Mouse (Mus musculus) forebrain, embryonic 14.5 days (tissue): Measurements from ENCODE around the gene Mef2d. TPM values are rescaled to one million over a fixed set of nuclear protein-coding genes. Genes with fewer than 3 reads are reported as not detected.
"Not testable (repeated sequence)": the region's sequence is repeated elsewhere in the genome, so short reads cannot be mapped to it uniquely, and the experiment has no call there.

ENCODE experiments used
- ATAC-seq: fragments of 200-750 bp; cut with Nextera tagmentation; 2 replicates; pipeline ENCODE4 v1.8.0; 2017; ENCODE audit warnings: mild to moderate bottlenecking, moderate library complexity
- DNase-seq: peaks from one replicate; pipeline ENCODE4 v3.0.0-alpha.2; 2015; ENCODE audit warnings: low spot score
- H3K27ac ChIP-seq: fragments of 300-500 bp; sonication (generic); 2 replicates; pipeline ENCODE4 v1.5.1; 2014; ENCODE audit warnings: low read depth, mild to moderate bottlenecking, control low read depth, low read length, moderate library complexity
- H3K27me3 ChIP-seq: fragments of 300-500 bp; sonication (generic); replicated peaks from 2 replicates; pipeline ENCODE4 v1.6.1; 2014; ENCODE audit warnings: low read length, control low read depth, mixed read lengths; ENCODE audit not compliant: control insufficient read depth, insufficient read depth
- H3K36me3 ChIP-seq: fragments of 300-500 bp; sonication (generic); 2 replicates; pipeline ENCODE4 v1.6.1; 2014; ENCODE audit warnings: low read length, control low read depth; ENCODE audit not compliant: control insufficient read depth, insufficient read depth
- H3K4me1 ChIP-seq: fragments of 300-500 bp; sonication (generic); 2 replicates; pipeline ENCODE4 v1.6.1; 2014; ENCODE audit warnings: antibody characterized with exemption, low read length, control low read depth; ENCODE audit not compliant: control insufficient read depth, insufficient read depth
- H3K4me2 ChIP-seq: fragments of 300-500 bp; sonication (generic); 2 replicates; pipeline ENCODE4 v1.6.1; 2014; ENCODE audit warnings: mild to moderate bottlenecking, control low read depth, low read length
- H3K4me3 ChIP-seq: fragments of 300-500 bp; sonication (generic); 2 replicates; pipeline ENCODE4 v1.5.1; 2014; ENCODE audit warnings: low read depth, low read length, control low read depth
- H3K9ac ChIP-seq: fragments of 300-500 bp; sonication (generic); 2 replicates; pipeline ENCODE4 v1.6.1; 2014; ENCODE audit warnings: mild to moderate bottlenecking, low read length, control low read depth, moderate library complexity
- H3K9me3 ChIP-seq: fragments of 300-500 bp; sonication (generic); replicated peaks from 2 replicates; pipeline ENCODE4 v1.6.1; 2016; ENCODE audit warnings: low read length, control low read depth, mixed read lengths; ENCODE audit not compliant: control insufficient read depth
- WGBS: fragments of 180-500 bp; shearing (Covaris S2); extraction: QIAGEN DNeasy Blood & Tissue Kit; methylation state at CpG from one replicate; pipeline ENCODE4 v1.1.7; 2014; 5-methylcytosine and 5-hydroxymethylcytosine counted together
- polyA plus RNA-seq: library from polyadenylated mRNA; unstranded; fragments of >200 nt; fragmentation: Nextera tagmentation; extraction: Ambion mirVana; gene quantifications from 2 replicates; pipeline ENCODE4 v1.2.1, GENCODE M21; 2014

The Mef2d gene
- polyA plus RNA-seq, 1 experiment from 2014 or later = 17.3 TPM

DNA sequence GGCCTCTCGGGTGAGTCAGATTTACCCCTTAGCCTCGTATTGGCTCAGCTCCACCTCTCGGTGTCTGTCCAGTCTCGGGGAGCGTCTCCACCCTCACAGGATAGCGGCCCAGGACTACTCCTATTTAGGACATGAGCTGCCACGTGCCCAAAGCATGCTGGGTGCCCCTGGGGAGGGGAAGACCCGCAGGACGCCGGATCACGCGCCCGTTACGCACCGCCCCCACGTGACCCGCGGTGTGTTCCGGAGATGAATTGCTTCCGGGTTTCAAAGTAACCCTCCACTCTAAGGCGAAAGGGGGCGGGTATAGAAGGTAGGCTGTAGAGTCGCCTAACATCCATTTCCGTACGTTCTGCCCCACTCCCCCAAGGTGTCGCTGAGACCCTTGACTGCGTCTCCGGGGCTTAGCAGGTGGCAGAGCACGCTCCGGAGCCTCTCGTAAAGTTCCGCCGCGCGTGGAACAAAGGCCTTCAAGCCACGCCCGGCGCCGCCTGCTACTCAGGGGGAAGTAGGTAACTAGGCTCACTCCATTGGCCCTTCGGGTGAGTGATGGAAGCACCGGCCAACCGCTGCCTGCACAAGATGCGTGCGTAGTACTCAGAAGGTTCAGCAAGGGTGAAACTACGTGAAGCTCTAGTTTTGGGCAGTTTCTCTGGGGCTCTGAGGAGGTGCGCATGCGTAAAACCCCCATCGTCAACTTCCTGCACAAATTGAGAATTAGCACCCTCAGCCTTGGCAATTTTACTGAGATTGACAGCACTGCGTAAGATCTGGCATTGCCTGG, 35.6 kb downstream of the Mef2d start:
- Histone ChIP-seq H3K9ac (peak overlapping the region; percentile 79), H3K36me3 (peaks cover 14% of the 10 kb centered on the region), H3K27me3 (no peaks in the 10 kb centered on the region), H3K4me3 (peak overlapping the region; percentile 46), H3K9me3 (no peaks in the 10 kb centered on the region), H3K4me2 (peak overlapping the region; percentile 73), H3K4me1 (peaks cover 4% of the 10 kb centered on the region; the same call in 1 of the 2 replicates), H3K27ac (peak overlapping the region; percentile 95)
- under 1% methylated on average over 49 of the region's 49 CpGs for WGBS
- ATAC-seq (peak; percentile 99), DNase-seq (peak; percentile 100)

DNA sequence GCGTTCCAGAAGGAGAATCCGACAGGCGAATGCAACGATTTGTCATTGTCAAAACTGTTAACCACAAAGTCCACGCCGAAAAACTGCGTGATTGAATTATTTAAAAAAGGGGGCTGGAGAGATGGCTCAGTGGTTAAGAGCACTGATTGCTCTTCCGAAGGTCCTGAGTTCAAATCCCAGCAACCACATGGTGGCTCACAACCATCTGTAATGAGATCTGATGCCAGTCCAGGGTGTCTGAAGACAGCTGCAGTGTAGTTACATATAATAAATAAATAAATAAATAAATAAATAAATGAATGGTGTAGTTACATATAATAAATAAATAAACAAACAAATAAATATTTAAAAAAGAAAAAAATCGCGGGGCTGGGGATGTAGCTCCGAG, 36.2 kb downstream of the Mef2d start:
- WGBS = 29% methylated on average over 11 of the region's 11 CpGs
- peak overlapping the region; percentile 60 for H3K27ac ChIP-seq
- peak overlapping the region; percentile 46 for H3K4me3 ChIP-seq
- peak; percentile 22; the same call in 1 of the 2 replicates for ATAC-seq
- peak overlapping the region; percentile 40; the same call in 1 of the 2 replicates for H3K9ac ChIP-seq
- not testable (repeated sequence) for H3K9me3 ChIP-seq, H3K4me1 ChIP-seq, H3K36me3 ChIP-seq, H3K27me3 ChIP-seq, DNase-seq
- peak overlapping the region; percentile 73 for H3K4me2 ChIP-seq

DNA sequence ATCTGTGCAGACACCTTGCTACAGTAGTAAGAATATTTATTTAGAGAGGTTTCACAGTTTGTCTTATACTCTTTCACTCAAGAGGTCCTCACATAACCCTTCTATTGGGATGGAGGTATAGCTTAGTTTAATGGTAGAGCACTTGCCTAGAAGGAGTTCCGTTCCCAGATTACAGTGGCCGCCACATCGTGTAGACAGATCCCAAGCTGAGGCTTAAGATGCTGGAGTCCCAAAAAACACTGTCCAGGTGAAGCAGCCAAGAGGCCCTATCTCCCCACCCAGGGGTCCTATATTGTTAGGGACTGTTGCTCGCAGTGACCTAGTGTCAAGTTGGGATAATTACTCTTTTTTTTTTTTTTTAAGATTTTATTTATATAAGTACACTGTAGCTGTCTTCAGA, 36.8 kb downstream of the Mef2d start:
- Histone ChIP-seq H3K9me3 (no peaks in the 10 kb centered on the region), H3K36me3 (peaks cover 3% of the 10 kb centered on the region; the same call in 1 of the 2 replicates), H3K27ac (no peak overlapping the region), H3K9ac (no peak overlapping the region), H3K4me2 (no peak overlapping the region), H3K27me3 (no peaks in the 10 kb centered on the region), H3K4me1 (peaks cover 4% of the 10 kb centered on the region; the same call in 1 of the 2 replicates), H3K4me3 (no peak overlapping the region)
- no peak for ATAC-seq
- WGBS = 87% methylated on average over 4 of the region's 4 CpGs
- DNase-seq = no peak

DNA sequence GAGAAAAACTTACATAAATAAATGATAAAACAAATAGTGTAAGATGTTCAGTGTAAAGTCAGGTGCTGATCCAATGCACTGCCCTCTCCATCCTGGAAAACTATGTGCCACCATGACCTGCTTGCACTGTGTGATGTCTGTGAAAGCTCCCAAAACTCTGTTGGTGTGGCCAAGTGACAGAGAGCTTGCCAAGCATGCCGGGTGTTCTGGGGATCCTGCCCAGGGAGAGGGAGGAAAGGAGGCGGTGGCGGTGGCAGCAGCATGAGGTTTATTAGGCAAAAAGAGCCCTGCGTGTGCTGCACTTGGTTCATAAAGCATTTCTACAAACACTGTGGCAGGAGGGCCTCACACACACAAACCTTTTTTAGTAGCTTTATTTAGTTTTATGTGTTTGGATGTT, 39.2 kb downstream of the Mef2d start:
- Histone ChIP-seq H3K27me3 (no peaks in the 10 kb centered on the region), H3K36me3 (no peaks in the 10 kb centered on the region), H3K27ac (no peak overlapping the region), H3K4me3 (no peak overlapping the region), H3K9me3 (no peaks in the 10 kb centered on the region), H3K9ac (no peak overlapping the region), H3K4me1 (peaks cover 4% of the 10 kb centered on the region; the same call in 1 of the 2 replicates), H3K4me2 (no peak overlapping the region)
- WGBS = 61% methylated on average over 4 of the region's 4 CpGs
- peak; percentile 28 for DNase-seq
- no peak for ATAC-seq

DNA sequence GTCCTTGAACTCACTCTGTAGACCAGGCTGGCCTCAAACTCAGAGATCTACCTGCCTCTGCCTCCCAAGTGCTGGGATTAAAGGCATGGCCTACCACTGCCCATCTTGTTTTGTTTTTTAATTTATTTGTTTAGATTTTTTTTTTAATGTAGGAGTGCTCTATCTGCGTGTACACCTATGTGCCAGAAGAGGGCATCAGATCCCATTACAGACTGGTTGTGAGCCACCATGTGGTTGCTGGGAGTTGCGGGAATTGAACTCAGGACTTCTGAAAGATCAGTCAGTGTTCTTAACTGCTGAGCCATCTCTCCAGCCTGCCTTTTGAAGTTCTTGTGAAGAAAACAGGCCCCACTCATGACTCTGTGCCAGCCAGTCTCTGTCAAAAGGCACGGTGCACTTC, 44.3 kb downstream of the Mef2d start:
- WGBS = 73% methylated on average over 3 of the region's 3 CpGs
- H3K27ac ChIP-seq = no peak overlapping the region
- H3K4me3 ChIP-seq = no peak overlapping the region
- no peaks in the 10 kb centered on the region for H3K36me3 ChIP-seq
- no peak for ATAC-seq
- no peak overlapping the region for H3K4me2 ChIP-seq
- no peaks in the 10 kb centered on the region for H3K4me1 ChIP-seq
- DNase-seq = no peak
- no peaks in the 10 kb centered on the region for H3K9me3 ChIP-seq
- H3K27me3 ChIP-seq = no peaks in the 10 kb centered on the region
- no peak overlapping the region for H3K9ac ChIP-seq

DNA sequence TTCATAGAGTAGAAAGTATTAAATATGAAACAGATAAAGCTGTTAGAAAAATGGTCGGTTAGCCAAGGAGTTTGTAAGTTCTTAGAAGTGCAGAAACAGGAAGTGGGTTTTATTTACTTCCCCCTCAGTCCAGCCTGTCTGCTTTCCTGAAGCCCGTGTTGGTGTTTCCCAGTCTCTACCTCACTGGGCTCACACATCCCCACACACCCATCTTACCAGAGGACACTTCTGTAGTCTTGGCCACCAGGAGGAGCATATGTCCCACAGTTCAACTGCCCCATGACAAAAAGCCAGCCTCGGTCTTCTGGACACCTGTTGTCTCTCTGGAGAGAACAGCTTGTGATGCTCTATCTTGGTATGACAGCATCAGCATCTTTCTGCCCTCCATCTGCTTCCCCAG, 49.0 kb downstream of the Mef2d start:
- no peaks in the 10 kb centered on the region for H3K9me3 ChIP-seq
- H3K4me3 ChIP-seq = no peak overlapping the region
- H3K36me3 ChIP-seq = no peaks in the 10 kb centered on the region
- H3K4me1 ChIP-seq = no peaks in the 10 kb centered on the region; the same call in 1 of the 2 replicates
- no peak for ATAC-seq
- no peak overlapping the region for H3K27ac ChIP-seq
- no peak overlapping the region for H3K4me2 ChIP-seq
- no peak overlapping the region for H3K9ac ChIP-seq
- DNase-seq = peak; percentile 25
- no peaks in the 10 kb centered on the region for H3K27me3 ChIP-seq
- WGBS = 26% methylated on average over 3 of the region's 3 CpGs

DNA sequence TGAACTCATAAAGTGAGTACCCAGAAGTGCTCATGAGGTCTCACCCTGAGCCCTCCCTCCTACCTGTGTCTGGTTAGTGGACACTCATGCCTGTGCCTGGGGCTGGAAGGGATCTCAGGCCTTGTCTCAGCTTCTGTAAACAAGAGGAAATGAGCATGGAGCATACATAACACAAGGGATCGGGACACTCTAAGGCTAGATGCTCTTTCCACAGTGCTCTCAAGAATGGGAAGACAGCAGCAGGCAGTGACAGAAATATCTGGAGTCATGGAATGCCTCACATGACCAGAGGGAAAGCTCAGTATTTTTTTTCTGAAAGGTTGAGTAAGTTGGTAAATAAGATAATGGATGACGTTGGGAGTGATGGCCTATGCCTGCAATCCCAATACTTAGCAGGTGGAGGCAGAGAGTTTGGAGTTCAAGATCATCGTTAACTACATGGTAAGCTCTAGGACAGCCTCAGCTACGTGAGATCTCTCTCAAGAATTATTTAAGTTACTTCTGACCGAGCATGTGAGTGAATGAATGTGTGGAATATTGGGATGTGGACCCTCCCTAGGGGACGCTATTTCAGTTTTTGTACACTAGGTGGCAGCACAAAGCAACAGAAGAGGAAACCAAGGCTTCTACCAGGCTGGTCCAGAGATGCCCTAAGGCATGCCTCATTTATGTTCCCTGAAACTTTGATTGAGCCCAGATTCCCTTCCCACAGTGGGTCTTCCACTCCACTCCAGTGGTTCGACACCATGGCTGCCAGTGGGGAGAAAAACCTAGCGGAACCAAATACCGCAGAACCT, 49.8 kb downstream of the Mef2d start:
- Histone ChIP-seq H3K4me2 (no peak overlapping the region), H3K27ac (no peak overlapping the region), H3K4me1 (no peaks in the 10 kb centered on the region; the same call in 1 of the 2 replicates), H3K27me3 (no peaks in the 10 kb centered on the region), H3K36me3 (no peaks in the 10 kb centered on the region), H3K9ac (no peak overlapping the region), H3K4me3 (no peak overlapping the region), H3K9me3 (no peaks in the 10 kb centered on the region)
- DNase-seq (peak; percentile 90), ATAC-seq (peak; percentile 84)
- WGBS = 24% methylated on average over 9 of the region's 9 CpGs

DNA sequence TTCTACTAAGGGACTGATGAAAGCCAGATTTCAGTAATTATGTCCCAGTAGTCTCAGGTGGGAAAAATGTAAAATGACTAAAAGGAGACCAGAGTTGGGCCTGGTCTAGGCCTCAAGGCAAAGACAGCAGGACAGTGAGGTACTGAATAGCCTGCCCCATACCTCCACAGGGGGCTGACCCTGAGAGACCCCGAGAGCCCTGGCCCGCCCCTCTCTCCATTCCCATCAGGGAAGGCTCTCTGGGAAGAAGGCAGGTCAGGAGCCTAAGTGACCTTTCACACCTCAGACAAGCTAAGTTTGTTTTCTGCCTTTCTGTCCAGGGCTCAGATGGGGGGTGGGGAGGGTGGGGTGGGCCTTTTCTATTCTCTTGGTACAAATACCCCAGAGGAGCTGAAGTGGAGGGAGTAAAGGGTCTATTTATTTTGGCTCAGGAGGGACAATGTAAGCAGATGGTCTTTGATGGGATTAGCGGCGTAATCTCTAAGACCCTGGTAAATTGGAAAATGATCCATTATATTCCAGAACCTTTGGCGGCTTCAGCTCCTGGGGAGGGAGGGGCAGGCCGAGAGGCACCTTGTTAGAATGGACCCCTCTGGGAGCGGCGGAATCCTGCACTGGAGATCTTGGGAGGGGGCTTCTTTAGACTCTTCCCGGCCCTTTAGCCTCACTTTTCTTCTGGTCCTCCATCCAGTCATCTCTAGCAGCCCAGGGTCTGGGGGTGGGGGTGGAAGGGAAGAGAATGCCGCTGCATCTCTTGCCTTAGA, 55.8 kb downstream of the Mef2d start:
- DNase-seq (peak; percentile 68), ATAC-seq (peak; percentile 27; the same call in 1 of the 2 replicates)
- peak overlapping the region; percentile 100 for H3K27ac ChIP-seq
- H3K27me3 ChIP-seq = no peaks in the 10 kb centered on the region
- H3K36me3 ChIP-seq = no peaks in the 10 kb centered on the region
- WGBS = 6% methylated on average over 10 of the region's 10 CpGs
- H3K9me3 ChIP-seq = no peaks in the 10 kb centered on the region
- peak overlapping the region; percentile 98 for H3K4me2 ChIP-seq
- peak overlapping the region; percentile 50 for H3K9ac ChIP-seq
- H3K4me3 ChIP-seq = peak overlapping the region; percentile 1; the same call in 1 of the 2 replicates
- H3K4me1 ChIP-seq = peaks cover 28% of the 10 kb centered on the region
